Mouse (Mus musculus) R1 (cell line): ENCODE results near the gene Adamts1.

Experiments
- DNase-seq: peaks from one replicate; pipeline ENCODE4 v3.0.0-alpha.2; 2018; ENCODE audit warnings: low read depth, low spot score

Gene Adamts1

GRCm38 (mm10) chr16:85802954-85803353 is at the start of gene Adamts1:
Adamts1 (minus strand) TSS chr16:85803113.
- DNase-seq: peak; percentile 63

- no peak for DNase-seq
These were observed 24.2 kb upstream of the Adamts1 start for GRCm38 (mm10) chr16:85827066-85827465.

GRCm38 (mm10) chr16:85822330-85822916 is 19.5 kb upstream of the Adamts1 start:
- DNase-seq: no peak

- DNase-seq: no peak
These were observed 17.0 kb upstream of the Adamts1 start for GRCm38 (mm10) chr16:85819808-85820458.

- DNase-seq: no peak
These were observed 11.2 kb upstream of the Adamts1 start for GRCm38 (mm10) chr16:85814116-85814515.

GRCm38 (mm10) chr16:85807626-85808025 is 4.7 kb upstream of the Adamts1 start:
- DNase-seq: peak; percentile 26

GRCm38 (mm10) chr16:85807072-85807471 is 4.2 kb upstream of the Adamts1 start:
- peak; percentile 45 for DNase-seq

- DNase-seq: no peak
These were observed 2.7 kb upstream of the Adamts1 start for GRCm38 (mm10) chr16:85805581-85805980.

- DNase-seq: peak; percentile 80
These were observed 969 bp upstream of the Adamts1 start for GRCm38 (mm10) chr16:85803613-85804551.

- peak; percentile 10 for DNase-seq
These were observed 722 bp downstream of the Adamts1 start for GRCm38 (mm10) chr16:85801971-85802811.

GRCm38 (mm10) chr16:85801252-85801651 is 1.7 kb downstream of the Adamts1 start:
- peak; percentile 79 for DNase-seq

GRCm38 (mm10) chr16:85800691-85801090 is 2.2 kb downstream of the Adamts1 start:
- peak; percentile 58 for DNase-seq

GRCm38 (mm10) chr16:85799971-85800370 is 2.9 kb downstream of the Adamts1 start:
- DNase-seq: no peak

GRCm38 (mm10) chr16:85798334-85798733 is 4.6 kb downstream of the Adamts1 start:
- DNase-seq: no peak

GRCm38 (mm10) chr16:85797161-85797560 is 5.8 kb downstream of the Adamts1 start:
- DNase-seq: no peak

- DNase-seq: no peak
These were observed 7.2 kb downstream of the Adamts1 start for GRCm38 (mm10) chr16:85795731-85796130.

GRCm38 (mm10) chr16:85793166-85793830 is 9.6 kb downstream of the Adamts1 start:
- DNase-seq: no peak

GRCm38 (mm10) chr16:85781076-85781475 is 21.8 kb downstream of the Adamts1 start:
- DNase-seq: no peak

GRCm38 (mm10) chr16:85779775-85780174 is 23.1 kb downstream of the Adamts1 start:
- DNase-seq: peak; percentile 18

- DNase-seq: no peak
These were observed 30.6 kb downstream of the Adamts1 start for GRCm38 (mm10) chr16:85772272-85772671.

- no peak for DNase-seq
These were observed 35.6 kb downstream of the Adamts1 start for GRCm38 (mm10) chr16:85767341-85767740.
